Mouse (Mus musculus) lung, postnatal 0 days (tissue): Measurements from ENCODE around the gene Catsper2. TPM values are rescaled to one million over a fixed set of nuclear protein-coding genes. Genes with fewer than 3 reads are reported as not detected.
"Not testable (repeated sequence)": the region's sequence is repeated elsewhere in the genome, so short reads cannot be mapped to it uniquely, and the experiment has no call there.

Experiments
- ATAC-seq: fragments of 200-750 bp; cut with Nextera tagmentation; 2 replicates; pipeline ENCODE4 v1.8.0; 2017; ENCODE audit warnings: moderate library complexity
- DNase-seq: peaks from one replicate; pipeline ENCODE4 v3.0.0-alpha.2; 2016; ENCODE audit warnings: low spot score
- H3K27ac ChIP-seq: fragments of 300-500 bp; sonication (generic); 2 replicates; pipeline ENCODE4 v1.5.1; 2014; ENCODE audit warnings: antibody characterized with exemption, mild to moderate bottlenecking, low read length, mixed read lengths
- H3K27me3 ChIP-seq: fragments of 300-500 bp; sonication (generic); replicated peaks from 2 replicates; pipeline ENCODE4 v1.6.1; 2014; ENCODE audit warnings: low read length, mixed read lengths; ENCODE audit not compliant: insufficient read depth
- H3K36me3 ChIP-seq: fragments of 300-500 bp; sonication (generic); 2 replicates; pipeline ENCODE4 v1.6.1; 2014; ENCODE audit warnings: low read length, mixed read lengths; ENCODE audit not compliant: insufficient read depth
- H3K4me1 ChIP-seq: fragments of 300-500 bp; sonication (generic); 2 replicates; pipeline ENCODE4 v1.6.1; 2014; ENCODE audit warnings: antibody characterized with exemption, low read depth, low read length, mixed read lengths; ENCODE audit not compliant: insufficient read depth
- H3K4me2 ChIP-seq: fragments of 300-500 bp; sonication (generic); replicated peaks from 2 replicates; pipeline ENCODE4 v1.6.1; 2014; ENCODE audit warnings: low read depth, mild to moderate bottlenecking, low read length, moderate library complexity, mixed read lengths
- H3K4me3 ChIP-seq: fragments of 300-500 bp; sonication (generic); 2 replicates; pipeline ENCODE4 v1.5.1; 2014; ENCODE audit warnings: low read depth, low read length
- H3K9ac ChIP-seq: fragments of 300-500 bp; sonication (generic); replicated peaks from 2 replicates; pipeline ENCODE4 v1.6.1; 2014; ENCODE audit warnings: low read depth, mild to moderate bottlenecking
- H3K9me3 ChIP-seq: fragments of 300-500 bp; sonication (generic); 2 replicates; pipeline ENCODE4 v1.6.1; 2016; ENCODE audit warnings: low read length, mixed read lengths
- CTCF ChIP-seq: IDR thresholded peaks from 2 replicates; pipeline ENCODE4 v1.5.1; 2016; ENCODE audit warnings: antibody characterized with exemption, mild to moderate bottlenecking
- EP300 ChIP-seq: IDR thresholded peaks from 2 replicates; pipeline ENCODE4 v1.6.1; 2016; ENCODE audit warnings: antibody characterized with exemption, mild to moderate bottlenecking, control low read depth
- WGBS: fragments of 180-500 bp; shearing (Covaris S2); extraction: QIAGEN DNeasy Blood & Tissue Kit; methylation state at CpG from one replicate; pipeline ENCODE4 v1.1.7; 2014; 5-methylcytosine and 5-hydroxymethylcytosine counted together
- polyA plus RNA-seq: library from polyadenylated mRNA; unstranded; fragments of >200 nt; fragmentation: Nextera tagmentation; extraction: Ambion mirVana; gene quantifications from 2 replicates; pipeline ENCODE4 v1.2.1, GENCODE M21; 2015

The Catsper2 gene
- polyA plus RNA-seq, 1 experiment from 2014 or later = 1.8 TPM

DNA sequence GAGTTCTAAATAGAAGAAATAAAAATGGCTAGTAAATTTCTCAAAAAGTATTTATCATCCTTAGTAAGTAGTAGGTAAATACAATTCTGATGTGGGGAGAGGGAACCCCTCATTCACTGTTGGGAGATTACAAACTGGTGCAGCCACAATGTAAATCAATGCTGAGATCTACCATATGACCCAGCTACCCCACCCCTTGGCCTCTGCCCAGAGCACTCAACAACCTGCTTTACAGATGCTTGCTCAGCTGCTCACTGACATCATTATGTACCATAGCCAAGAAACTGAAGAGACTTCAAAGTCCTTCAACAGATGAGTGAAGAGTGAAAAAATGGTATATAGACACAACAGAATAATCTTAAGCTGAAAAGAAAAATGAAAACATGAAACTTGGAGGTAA lies 10.3 kb downstream of the Catsper2 start:
- H3K36me3 ChIP-seq = no peaks in the 10 kb centered on the region
- H3K9me3 ChIP-seq = no peaks in the 10 kb centered on the region
- DNase-seq (peak; percentile 16), ATAC-seq (no peak; the same call in 1 of the 2 replicates)
- no peak overlapping the region for H3K4me3 ChIP-seq
- H3K4me2 ChIP-seq = no peak overlapping the region
- H3K27ac ChIP-seq = no peak overlapping the region
- no peaks in the 10 kb centered on the region for H3K4me1 ChIP-seq
- H3K27me3 ChIP-seq = no peaks in the 10 kb centered on the region
- TF ChIP-seq EP300 (no peak), CTCF (no peak)
- no peak overlapping the region for H3K9ac ChIP-seq

DNA sequence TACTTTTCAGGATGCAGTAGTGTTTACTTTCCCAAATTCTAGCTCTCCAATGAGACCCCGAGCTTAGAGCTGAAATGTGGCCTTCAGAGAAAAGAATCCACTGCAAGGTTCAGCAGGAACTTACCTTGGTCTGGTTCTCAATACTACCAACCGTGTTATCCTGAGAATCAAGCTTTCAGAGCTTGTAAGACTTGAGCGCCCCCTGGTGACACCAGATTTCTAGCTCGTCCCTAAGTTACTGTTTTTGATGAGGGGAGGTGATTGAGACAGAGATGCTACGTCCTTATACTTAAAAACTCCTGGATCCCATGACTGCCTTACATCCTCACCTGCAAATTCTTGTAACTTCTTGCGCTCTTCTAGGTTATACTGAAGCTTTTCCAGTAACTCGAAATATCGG lies 17.0 kb downstream of the Catsper2 start:
- no peaks in the 10 kb centered on the region for H3K27me3 ChIP-seq
- ATAC-seq (no peak), DNase-seq (peak; percentile 86)
- no peak overlapping the region for H3K4me3 ChIP-seq
- TF ChIP-seq EP300 (no peak), CTCF (peak; percentile 86)
- no peak overlapping the region for H3K4me2 ChIP-seq
- no peak overlapping the region for H3K9ac ChIP-seq
- no peaks in the 10 kb centered on the region for H3K9me3 ChIP-seq
- no peaks in the 10 kb centered on the region for H3K36me3 ChIP-seq
- H3K27ac ChIP-seq = no peak overlapping the region
- no peaks in the 10 kb centered on the region for H3K4me1 ChIP-seq
- WGBS = 13% methylated on average over 8 of the region's 8 CpGs

- not testable (repeated sequence) for H3K4me1 ChIP-seq, H3K36me3 ChIP-seq, H3K4me2 ChIP-seq, ATAC-seq, H3K27ac ChIP-seq, H3K9ac ChIP-seq, H3K9me3 ChIP-seq, H3K4me3 ChIP-seq, H3K27me3 ChIP-seq, DNase-seq
- 96% methylated on average over 14 of the region's 17 CpGs for WGBS
Observed at GRCm38 (mm10) chr2:121386961-121387575, 26.5 kb downstream of the Catsper2 start, which contains the start of gene Strc. Gene Strc, minus strand, starts transcription at chr2:121387168.

DNA sequence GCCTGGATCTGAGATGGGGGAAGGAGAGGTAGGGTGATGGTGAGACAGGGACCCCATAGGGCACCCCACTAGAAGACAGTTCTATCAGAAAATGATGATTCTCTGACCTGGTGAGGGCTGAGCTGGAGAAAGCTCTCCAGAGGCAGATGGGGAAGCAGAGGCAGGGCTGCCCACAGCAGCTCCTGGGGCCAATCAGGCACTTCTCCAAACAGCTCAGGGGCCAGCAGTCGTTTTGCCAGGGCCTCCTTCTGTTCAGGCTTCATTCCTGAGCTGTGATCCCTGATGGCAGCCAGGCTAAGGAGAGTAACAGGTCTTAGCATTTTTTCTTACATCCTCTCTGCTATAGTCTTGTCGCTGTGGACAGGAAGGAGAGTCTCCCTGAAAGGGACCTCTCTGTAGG lies 38.8 kb downstream of the Catsper2 start:
- H3K9ac ChIP-seq = no peak overlapping the region
- 43% methylated on average over 2 of the region's 2 CpGs for WGBS
- no peak overlapping the region for H3K27ac ChIP-seq
- no peak for DNase-seq
- no peaks in the 10 kb centered on the region for H3K9me3 ChIP-seq
- no peaks in the 10 kb centered on the region for H3K4me1 ChIP-seq
- no peak overlapping the region for H3K4me2 ChIP-seq
- no peak for ATAC-seq
- no peak for TF ChIP-seq EP300
- TF ChIP-seq CTCF = no peak
- no peak overlapping the region for H3K4me3 ChIP-seq
- H3K27me3 ChIP-seq = no peaks in the 10 kb centered on the region
- H3K36me3 ChIP-seq = no peaks in the 10 kb centered on the region

DNA sequence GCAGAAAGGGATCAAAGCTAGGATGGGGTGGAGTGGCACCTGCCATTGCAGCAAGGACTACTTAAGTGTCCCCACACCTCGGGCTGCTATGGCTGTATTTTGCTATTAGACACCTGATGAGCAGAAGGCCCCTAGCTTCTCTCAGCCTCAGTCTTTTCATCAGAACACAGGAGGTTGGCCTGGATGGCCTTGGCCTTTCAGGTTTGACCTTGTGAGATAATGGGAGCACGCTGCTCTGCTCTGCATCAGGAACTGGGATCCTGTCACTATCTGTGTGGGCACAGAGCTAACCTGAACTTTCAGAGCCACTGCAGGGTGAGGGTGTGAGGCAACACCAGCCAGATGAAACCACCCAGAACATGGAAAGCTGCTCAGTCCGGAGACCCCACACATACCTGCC lies 41.3 kb downstream of the Catsper2 start:
- H3K27me3 ChIP-seq = no peaks in the 10 kb centered on the region
- 52% methylated on average over 3 of the region's 3 CpGs for WGBS
- no peaks in the 10 kb centered on the region for H3K4me1 ChIP-seq
- DNase-seq (no peak), ATAC-seq (no peak)
- H3K9ac ChIP-seq = no peak overlapping the region
- TF ChIP-seq EP300 (no peak), CTCF (no peak)
- H3K27ac ChIP-seq = no peak overlapping the region
- no peak overlapping the region for H3K4me2 ChIP-seq
- no peaks in the 10 kb centered on the region for H3K9me3 ChIP-seq
- H3K4me3 ChIP-seq = no peak overlapping the region
- H3K36me3 ChIP-seq = no peaks in the 10 kb centered on the region

GRCm38 (mm10) chr2:121370921-121371320 lies 42.7 kb downstream of the Catsper2 start:
- ATAC-seq (no peak), DNase-seq (no peak)
- no peaks in the 10 kb centered on the region for H3K27me3 ChIP-seq
- TF ChIP-seq EP300 (no peak), CTCF (no peak)
- no peak overlapping the region for H3K27ac ChIP-seq
- H3K4me3 ChIP-seq = no peak overlapping the region
- H3K9me3 ChIP-seq = no peaks in the 10 kb centered on the region
- H3K4me1 ChIP-seq = no peaks in the 10 kb centered on the region
- no peak overlapping the region for H3K4me2 ChIP-seq
- no peaks in the 10 kb centered on the region for H3K36me3 ChIP-seq
- WGBS = 74% methylated on average over 5 of the region's 5 CpGs
- H3K9ac ChIP-seq = no peak overlapping the region

- Histone ChIP-seq H3K9me3 (no peaks in the 10 kb centered on the region), H3K27ac (no peak overlapping the region), H3K9ac (no peak overlapping the region), H3K27me3 (no peaks in the 10 kb centered on the region), H3K4me3 (no peak overlapping the region), H3K4me1 (no peaks in the 10 kb centered on the region), H3K4me2 (no peak overlapping the region), H3K36me3 (no peaks in the 10 kb centered on the region)
- TF ChIP-seq EP300 (no peak), CTCF (no peak)
- no peak for ATAC-seq
- no peak for DNase-seq
- WGBS = 62% methylated on average over 2 of the region's 2 CpGs
Observed at GRCm38 (mm10) chr2:121368831-121369230, 44.8 kb downstream of the Catsper2 start.
